Comparison of ENCODE assay signal across 7 mouse cellular contexts in genomic region chr1:172376758-172377458, GRCm38 (mm10). TPM values are rescaled to one million over a fixed set of nuclear protein-coding genes. Genes with fewer than 3 reads are reported as not detected.
DNase-seq lines count a peak whose midpoint lies in the region; ATAC-seq lines count a peak whose summit lies in the region.

No protein-coding gene starts in this region.

- H3K9me3 ChIP-seq in heart, embryonic 12.5 days (replicated peaks) = no peaks in the 10 kb centered on the region
- H3K9me3 ChIP-seq in limb, embryonic 10.5 days (replicated peaks) = no peaks in the 10 kb centered on the region
- no peaks in the 10 kb centered on the region for H3K9me3 ChIP-seq in midbrain, embryonic 14.5 days (ENCODE audit: control insufficient read depth, low read length)

- peaks cover 24% of the 10 kb centered on the region for H3K4me1 ChIP-seq in heart, embryonic 12.5 days (replicated peaks)
- peaks cover 15% of the 10 kb centered on the region for H3K4me1 ChIP-seq in limb, embryonic 10.5 days
- H3K4me1 ChIP-seq in midbrain, embryonic 14.5 days (ENCODE audit: control insufficient read depth, insufficient read depth, low read length) = peaks cover 20% of the 10 kb centered on the region

- H3K4me2 ChIP-seq in heart, embryonic 12.5 days = peak overlapping the region; percentile 97
- H3K4me2 ChIP-seq in midbrain, embryonic 14.5 days (ENCODE audit: low read length) = peak overlapping the region; percentile 99

- peak; percentile 15 for DNase-seq in urinary bladder, postnatal 25 days (ENCODE audit: low spot score)
- DNase-seq in urinary bladder, postnatal 10 days (ENCODE audit: low spot score) = no peak
- peak; percentile 20 for DNase-seq in c-Kit-negative CD71-positive TER-119-positive erythroid progenitor cells, embryonic 14.5 days (ENCODE audit: low read depth, low spot score)
- DNase-seq in limb, embryonic 10.5 days (ENCODE audit: low spot score) = no peak
- DNase-seq in midbrain, embryonic 14.5 days = no peak
- DNase-seq in yolk sac, embryonic 10.5 days (ENCODE audit: low spot score) = peak; percentile 11

- H3K4me3 ChIP-seq in heart, embryonic 12.5 days = peak overlapping the region; percentile 96
- peak overlapping the region; percentile 86 for H3K4me3 ChIP-seq in limb, embryonic 10.5 days
- peak overlapping the region; percentile 93 for H3K4me3 ChIP-seq in midbrain, embryonic 14.5 days (replicated peaks; ENCODE audit: low read depth, low read length)

- H3K9ac ChIP-seq in heart, embryonic 12.5 days = peak overlapping the region; percentile 86
- peak overlapping the region; percentile 81 for H3K9ac ChIP-seq in midbrain, embryonic 14.5 days (replicated peaks; ENCODE audit: low read length)

- 3% methylated on average over 62 of the region's 62 CpGs for WGBS in heart, embryonic 12.5 days
- WGBS in limb, embryonic 10.5 days = 3% methylated on average over 62 of the region's 62 CpGs
- WGBS in midbrain, embryonic 14.5 days = 4% methylated on average over 62 of the region's 62 CpGs

- peak overlapping the region; percentile 55 for H3K27ac ChIP-seq in heart, embryonic 12.5 days (ENCODE audit: poor library complexity, severe bottlenecking)
- peak overlapping the region; percentile 86 for H3K27ac ChIP-seq in limb, embryonic 10.5 days
- peak overlapping the region; percentile 70 for H3K27ac ChIP-seq in midbrain, embryonic 14.5 days (replicated peaks; ENCODE audit: low read depth, low read length)

- peaks cover 23% of the 10 kb centered on the region for H3K36me3 ChIP-seq in heart, embryonic 12.5 days
- peaks cover 42% of the 10 kb centered on the region for H3K36me3 ChIP-seq in limb, embryonic 10.5 days
- H3K36me3 ChIP-seq in midbrain, embryonic 14.5 days (ENCODE audit: control insufficient read depth, insufficient read depth, low read length) = peaks cover 19% of the 10 kb centered on the region

- no peaks in the 10 kb centered on the region for H3K27me3 ChIP-seq in heart, embryonic 12.5 days (replicated peaks)
- H3K27me3 ChIP-seq in limb, embryonic 10.5 days (ENCODE audit: low read depth, poor library complexity, severe bottlenecking) = no peaks in the 10 kb centered on the region
- H3K27me3 ChIP-seq in midbrain, embryonic 14.5 days (ENCODE audit: control insufficient read depth, insufficient read depth, low read length) = no peaks in the 10 kb centered on the region

- ATAC-seq in heart, embryonic 12.5 days (ENCODE audit: insufficient number of reproducible peaks, low FRiP score) = peak; percentile 56
- ATAC-seq in midbrain, embryonic 14.5 days (ENCODE audit: low FRiP score, low TSS enrichment) = peak; percentile 63; the same call in 1 of the 2 replicates

RNA-seq across cellular contexts. Expression of gene Pigm, which starts 0.6 kb away (rescaled TPM):
- polyA plus RNA-seq in heart, embryonic 12.5 days (2016; fragmentation: Nextera tagmentation; extraction: Ambion mirVana) = 8.5 and 9.4 TPM in 2 replicates
- 9.9 and 10.5 TPM in 2 replicates for polyA plus RNA-seq in limb, embryonic 10.5 days (2016; fragmentation: Nextera tagmentation; extraction: Ambion mirVana)
- 5.2 and 6.4 TPM in 2 replicates for polyA plus RNA-seq in midbrain, embryonic 14.5 days (2014; fragmentation: Nextera tagmentation; extraction: Ambion mirVana)

RNA-seq across cellular contexts. Expression of gene Kcnj10, which starts 35.9 kb away (rescaled TPM):
- not detected in 2 replicates for polyA plus RNA-seq in heart, embryonic 12.5 days (2016; fragmentation: Nextera tagmentation; extraction: Ambion mirVana)
- polyA plus RNA-seq in limb, embryonic 10.5 days (2016; fragmentation: Nextera tagmentation; extraction: Ambion mirVana) = 0.05 TPM in 2 replicates
- polyA plus RNA-seq in midbrain, embryonic 14.5 days (2014; fragmentation: Nextera tagmentation; extraction: Ambion mirVana) = 1.5 TPM in 2 replicates

RNA-seq across cellular contexts. Expression of gene Kcnj9, which starts 47.8 kb away (rescaled TPM):
- polyA plus RNA-seq in heart, embryonic 12.5 days (2016; fragmentation: Nextera tagmentation; extraction: Ambion mirVana) = not detected in 2 replicates
- 0.10 TPM in 1 of 2 replicates, not detected in the other for polyA plus RNA-seq in limb, embryonic 10.5 days (2016; fragmentation: Nextera tagmentation; extraction: Ambion mirVana)
- polyA plus RNA-seq in midbrain, embryonic 14.5 days (2014; fragmentation: Nextera tagmentation; extraction: Ambion mirVana) = 3.0 and 3.9 TPM in 2 replicates

Comparison
In these comparisons a context has a peak if more than half of its experiments do, and no peak if none do; other contexts are left out.
1. DNase-seq: peak in urinary bladder, postnatal 25 days (single experiment), c-Kit-negative CD71-positive TER-119-positive erythroid progenitor cells, embryonic 14.5 days (single experiment) and yolk sac, embryonic 10.5 days (single experiment); none in urinary bladder, postnatal 10 days (single experiment), limb, embryonic 10.5 days (single experiment) and midbrain, embryonic 14.5 days (single experiment).
2. Peak in every context shown above with its lines, with median percentiles within 50 percentile points of each other: H3K27ac ChIP-seq and H3K4me3 ChIP-seq.